Mouse (Mus musculus): ENCODE data around the gene Tle2.

The Tle2 gene

DNA sequence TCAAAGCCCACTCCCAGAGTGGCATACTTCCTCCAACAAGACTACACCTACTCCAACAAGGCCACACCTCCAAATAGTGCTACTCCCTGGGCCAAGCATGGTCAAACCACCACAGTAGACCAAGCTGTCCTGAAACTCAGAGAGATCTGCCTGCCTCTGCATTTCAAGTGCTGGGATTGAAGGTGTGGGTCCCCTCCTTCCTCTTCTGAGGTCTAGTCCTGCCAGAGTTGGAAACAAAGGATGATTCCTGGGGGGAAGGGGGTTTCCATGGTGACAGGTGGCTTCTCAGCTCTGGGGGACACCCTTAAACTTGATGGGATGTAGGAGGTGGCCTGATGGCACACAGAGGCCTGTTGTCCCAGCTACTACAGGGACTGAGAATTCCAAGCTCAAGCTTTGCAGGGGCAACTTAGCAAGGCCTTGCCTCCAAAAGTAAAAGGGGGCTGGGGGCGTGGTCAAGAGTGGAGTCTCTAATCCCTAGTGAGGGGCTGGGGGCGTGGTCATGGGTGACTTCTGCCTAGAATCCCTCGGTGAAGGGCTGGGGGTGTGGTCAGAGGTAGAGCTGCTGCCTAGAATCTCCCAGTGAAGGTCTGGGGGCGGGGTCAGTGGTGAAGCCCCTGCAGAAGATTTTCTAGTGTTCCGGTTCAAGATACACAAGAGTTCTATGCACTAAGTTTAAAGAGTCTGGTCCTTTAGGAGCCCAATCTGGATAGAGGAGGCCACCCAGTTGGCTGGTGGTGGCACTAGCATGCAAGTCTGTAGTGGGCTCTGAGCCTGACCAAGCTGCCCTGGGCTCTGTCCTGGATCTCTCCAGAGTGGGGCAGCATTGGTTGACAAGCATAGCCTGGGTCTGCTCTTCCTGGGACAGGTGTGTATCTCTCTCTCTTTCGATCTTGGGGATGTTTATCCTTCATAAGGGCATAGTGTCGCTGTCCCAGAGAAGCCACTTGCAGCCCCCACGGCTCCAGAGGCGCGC is at the start of gene Tle2:
Tle2 (plus strand) TSS at position 481 of the 976 bp plus-strand sequence.
- no peak for DNase-seq

DNA sequence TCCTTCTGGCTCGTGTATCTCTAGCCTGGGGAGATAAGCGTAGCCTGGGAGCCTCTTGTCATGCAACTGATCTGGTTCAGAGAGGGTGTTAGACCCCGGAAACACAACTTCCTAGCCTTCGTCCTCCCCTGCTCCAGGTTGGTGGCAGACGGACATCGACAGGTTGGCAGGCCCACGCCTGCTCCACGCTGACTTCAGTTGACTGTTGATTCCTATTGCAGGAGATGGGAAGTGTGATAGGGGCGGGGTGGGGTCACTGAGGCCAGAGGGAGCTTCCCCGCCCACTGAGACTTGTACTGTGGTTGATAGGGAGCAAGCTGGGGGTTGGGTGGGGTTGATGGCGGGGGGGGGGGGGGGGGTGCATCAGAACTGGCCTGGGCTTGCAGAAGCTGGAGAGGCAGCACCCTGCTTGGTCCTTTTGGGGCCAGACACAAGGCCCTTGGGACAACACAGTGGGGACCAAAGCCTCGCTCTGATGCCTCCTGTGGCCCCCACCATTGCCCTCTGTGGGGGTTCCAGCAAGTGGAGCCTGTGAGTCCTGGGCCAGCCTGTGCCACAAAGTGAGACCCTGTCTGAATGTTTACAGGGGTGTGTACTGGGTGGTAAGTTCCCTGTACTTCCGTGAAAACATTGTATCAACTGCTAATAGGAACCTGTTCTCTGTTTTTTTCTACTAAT is 49.2 kb upstream of the Tle2 start:
- DNase-seq, result no peak

- DNase-seq, result no peak
Observed at GRCm38 (mm10) chr10:81526779-81527178, 47.6 kb upstream of the Tle2 start.

GRCm38 (mm10) chr10:81534826-81535225 is 39.5 kb upstream of the Tle2 start:
- no peak for DNase-seq

DNA sequence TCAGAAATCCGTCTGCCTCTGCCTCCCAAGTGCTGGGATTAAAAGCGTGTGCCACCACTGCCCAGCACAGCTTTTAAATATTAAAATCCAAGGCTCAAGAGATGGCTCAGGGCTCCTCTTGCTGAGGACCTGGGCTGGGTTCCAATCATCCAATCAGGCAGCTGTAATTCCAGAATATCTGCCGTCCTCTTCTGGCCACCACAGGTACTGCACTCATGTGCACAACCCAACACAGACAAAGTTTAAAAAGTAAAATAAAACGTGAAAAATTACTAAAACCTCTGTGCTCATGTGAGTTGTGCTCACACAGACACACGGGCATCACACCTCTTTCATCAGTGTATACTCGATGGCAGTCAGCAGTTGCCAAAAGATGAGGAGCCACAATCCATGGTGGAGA is 37.6 kb upstream of the Tle2 start:
- no peak for DNase-seq

DNA sequence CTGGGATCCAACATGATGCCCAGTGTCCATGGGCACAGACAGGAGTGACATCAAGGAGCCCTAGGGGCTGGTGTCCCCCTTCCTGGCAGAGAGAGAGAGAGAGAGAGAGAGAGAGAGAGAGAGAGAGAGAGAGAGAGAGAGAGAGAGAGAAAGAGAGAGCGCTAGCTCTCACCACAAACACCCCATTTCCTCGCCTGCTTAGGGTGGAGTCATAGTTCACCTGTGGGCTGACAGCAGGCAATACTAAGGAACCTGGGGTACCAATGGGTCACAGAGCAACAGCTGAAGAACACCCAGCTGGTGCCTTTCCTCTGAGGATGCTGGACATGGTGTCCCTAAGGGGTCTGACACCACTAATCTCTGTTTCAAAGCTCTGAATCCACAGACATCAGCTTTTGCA is 36.9 kb upstream of the Tle2 start:
- DNase-seq, result no peak

- DNase-seq, result no peak
Observed at GRCm38 (mm10) chr10:81538321-81539048, 35.9 kb upstream of the Tle2 start.

- DNase-seq, result no peak
Observed at GRCm38 (mm10) chr10:81541363-81541762, 33.0 kb upstream of the Tle2 start.

DNA sequence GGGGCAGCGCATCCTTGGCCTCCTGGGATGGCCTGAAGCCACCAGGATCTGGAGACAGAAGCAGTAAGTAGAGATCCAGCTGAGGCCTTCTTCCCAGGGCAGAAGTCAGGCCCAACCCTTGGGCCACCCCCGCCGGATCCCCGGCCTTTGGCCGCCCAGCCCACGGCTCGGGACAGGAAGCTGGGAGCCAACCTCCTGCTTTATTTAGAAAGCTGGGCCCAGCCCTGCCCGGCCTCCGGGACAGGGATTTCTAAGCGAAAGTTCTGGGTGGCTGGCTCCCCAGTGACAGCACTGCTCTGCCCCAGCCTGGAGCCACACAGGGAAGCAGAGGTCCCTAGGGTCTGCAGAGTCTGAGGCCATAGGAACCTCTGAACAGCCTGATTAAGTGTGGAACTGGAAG is 32.6 kb upstream of the Tle2 start:
- no peak for DNase-seq

DNA sequence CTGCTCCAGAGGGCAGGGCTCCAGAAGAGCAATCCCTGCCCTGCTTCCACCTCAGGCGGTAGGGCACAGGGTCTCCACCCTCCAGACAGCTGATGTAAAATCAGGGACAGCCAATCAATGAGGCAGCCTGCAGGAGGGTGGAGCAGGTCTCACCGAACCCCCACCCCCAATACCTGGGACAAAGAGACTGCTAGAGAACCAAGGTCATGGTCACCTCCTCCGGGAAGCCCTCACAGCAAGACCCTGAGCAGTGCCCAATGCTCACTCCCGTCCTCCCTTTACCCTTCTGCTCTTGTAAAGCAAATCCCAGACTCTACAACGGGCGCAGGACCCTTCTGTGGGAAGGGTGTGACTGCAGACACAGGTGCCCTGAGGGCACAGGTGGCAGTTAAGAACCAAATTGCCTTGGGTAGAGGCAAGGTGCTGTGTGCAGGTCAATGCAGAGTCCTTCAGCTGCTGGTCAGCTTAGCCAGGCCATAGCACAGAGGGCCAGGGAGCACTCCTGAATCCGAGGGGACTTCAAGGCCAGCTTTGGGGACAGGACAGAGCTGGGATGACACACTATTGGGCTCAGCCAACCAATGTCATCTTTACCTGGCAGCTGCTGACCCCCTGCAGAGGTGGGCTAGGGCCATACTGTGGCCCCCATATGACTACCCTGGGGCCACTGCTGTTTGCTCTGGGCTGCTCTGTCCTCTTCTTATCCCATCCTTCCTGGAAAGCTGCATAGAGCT is 31.5 kb upstream of the Tle2 start:
- DNase-seq, result no peak

GRCm38 (mm10) chr10:81543633-81544032 is 30.7 kb upstream of the Tle2 start:
- DNase-seq, result no peak

DNA sequence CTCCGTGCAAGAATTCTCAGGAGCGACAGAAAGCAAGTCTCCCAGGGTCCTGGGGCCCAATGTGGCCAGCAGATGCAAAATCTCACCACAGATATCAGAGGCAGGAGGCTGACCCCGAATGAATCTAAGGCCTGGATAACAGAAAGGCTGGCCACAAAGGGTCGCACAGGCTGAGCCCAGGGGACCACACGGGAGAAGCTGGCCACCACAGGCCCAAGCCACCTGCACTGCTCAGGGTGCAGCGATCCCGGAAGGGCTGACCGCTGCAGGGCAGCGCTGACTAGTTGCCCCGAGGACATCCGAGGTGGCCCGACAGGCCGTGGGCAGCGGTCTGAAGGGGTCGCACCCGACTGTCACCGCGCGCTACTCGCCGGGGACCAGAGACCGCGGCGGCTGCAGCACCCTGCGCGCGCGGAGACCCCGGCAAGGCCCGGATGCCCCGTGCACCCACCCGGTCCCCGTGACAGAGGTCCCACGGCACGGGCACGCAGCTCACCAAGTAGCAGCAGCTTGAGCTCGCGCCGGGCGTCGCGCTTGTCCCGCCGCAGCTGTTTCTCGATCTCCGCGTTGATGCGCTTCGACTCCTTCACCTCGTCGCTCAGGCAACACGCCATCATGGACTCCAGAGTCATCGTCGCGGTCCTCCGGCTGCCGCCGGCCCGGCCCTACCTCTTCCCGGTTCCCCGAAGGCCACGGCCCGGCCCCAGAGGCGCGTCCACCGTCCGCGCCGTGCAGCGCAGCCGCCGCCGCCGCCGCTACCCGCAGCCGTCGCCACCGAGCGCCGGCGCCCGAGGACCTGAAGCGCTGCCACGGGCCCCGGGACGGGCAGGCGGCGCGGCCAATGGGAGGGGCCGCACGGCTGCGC is 29.8 kb upstream of the Tle2 start:
- no peak for DNase-seq

DNA sequence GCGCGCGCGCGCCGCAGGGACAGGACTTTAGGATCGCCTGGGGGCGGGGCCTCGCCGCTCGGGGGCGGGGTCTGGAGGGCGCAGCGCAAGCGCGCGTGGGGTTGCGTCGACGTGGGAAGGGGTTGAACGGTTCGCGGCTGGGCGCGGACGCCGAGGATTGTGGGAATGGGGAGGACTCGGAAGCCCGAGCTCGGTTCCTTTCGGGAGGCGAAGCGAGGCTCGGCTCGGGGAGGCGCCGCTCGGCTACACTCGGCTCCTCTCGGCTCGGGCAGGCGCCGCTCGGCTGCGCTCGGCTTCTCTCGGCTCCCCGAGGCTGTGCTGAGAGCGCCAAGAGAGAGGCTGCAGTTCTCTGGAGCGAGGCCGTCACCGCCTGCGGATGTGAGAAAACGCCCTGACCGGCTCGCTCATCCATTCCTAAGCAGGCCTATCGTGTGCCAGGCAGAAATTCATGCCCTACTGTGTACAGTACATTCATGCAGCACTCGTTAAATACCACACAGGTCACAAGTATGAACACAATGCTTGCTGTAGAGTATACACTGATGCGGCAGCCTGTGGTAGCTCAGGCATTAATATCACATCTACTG is 29.1 kb upstream of the Tle2 start, which contains the start of gene Gna11:
Gna11 (minus strand) TSS at position 30 of the 587 bp plus-strand sequence.
- peak; percentile 99 for DNase-seq

DNA sequence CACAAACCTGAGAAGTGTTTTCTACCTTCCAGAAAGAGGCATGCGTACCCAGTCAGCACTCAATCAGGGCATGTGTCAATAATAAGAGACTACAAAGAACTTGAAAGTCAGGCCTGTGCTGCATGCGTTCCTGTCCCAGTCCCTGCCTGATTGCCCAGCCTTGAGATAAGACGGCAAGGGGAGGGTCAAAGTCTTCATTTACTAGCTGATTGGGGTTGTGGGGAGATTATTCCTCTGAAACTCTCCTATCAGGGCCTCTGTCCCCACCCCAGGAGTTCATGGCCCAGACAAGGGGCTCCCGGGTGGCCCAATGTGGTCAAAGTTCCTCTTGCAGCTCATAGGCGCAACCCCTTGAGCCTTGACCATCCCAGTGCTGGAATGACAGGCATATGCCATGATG is 28.0 kb upstream of the Tle2 start:
- DNase-seq, result no peak

DNA sequence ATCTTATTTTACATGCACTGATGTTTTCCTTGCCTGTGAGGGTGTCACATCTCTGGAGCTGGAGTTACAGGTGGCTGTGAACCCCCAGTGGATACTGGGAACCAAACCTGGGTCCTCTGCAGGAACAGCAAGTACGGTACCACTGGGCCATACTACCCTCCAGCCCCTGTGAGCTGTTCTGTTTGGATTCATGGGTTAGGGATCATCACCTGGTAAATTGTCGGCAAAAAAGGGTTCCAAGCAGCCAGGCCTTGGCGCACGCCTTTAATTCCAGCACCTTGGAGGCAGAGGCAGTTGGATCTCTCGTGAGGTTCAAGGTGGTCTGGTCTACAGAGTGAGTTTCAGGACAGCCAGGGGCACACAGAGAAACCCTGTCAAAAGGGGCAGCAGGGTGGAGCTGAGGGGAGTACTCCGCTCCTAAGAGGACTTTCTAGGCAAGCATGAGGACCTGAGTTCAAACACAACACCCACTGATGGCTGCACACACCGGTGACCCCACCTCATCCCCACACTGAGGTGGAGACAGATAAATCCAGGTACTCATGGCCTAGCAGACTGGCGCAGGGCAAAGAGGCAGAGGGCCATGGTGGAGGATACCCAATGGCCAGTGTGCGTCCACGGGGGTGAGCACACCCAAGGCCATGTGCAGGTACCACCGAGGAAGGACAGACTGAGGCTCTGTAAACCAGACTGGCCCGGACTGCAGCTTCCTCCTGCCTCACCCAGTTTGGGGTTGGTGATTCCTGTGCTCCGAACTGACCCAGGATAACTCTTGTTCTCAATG is 27.4 kb upstream of the Tle2 start:
- DNase-seq, result no peak

- DNase-seq, result no peak
Observed at GRCm38 (mm10) chr10:81548944-81549343, 25.4 kb upstream of the Tle2 start.

- DNase-seq, result no peak
Observed at GRCm38 (mm10) chr10:81550257-81550656, 24.1 kb upstream of the Tle2 start.

GRCm38 (mm10) chr10:81551597-81552102 is 22.7 kb upstream of the Tle2 start:
- DNase-seq, result peak; percentile 90

DNA sequence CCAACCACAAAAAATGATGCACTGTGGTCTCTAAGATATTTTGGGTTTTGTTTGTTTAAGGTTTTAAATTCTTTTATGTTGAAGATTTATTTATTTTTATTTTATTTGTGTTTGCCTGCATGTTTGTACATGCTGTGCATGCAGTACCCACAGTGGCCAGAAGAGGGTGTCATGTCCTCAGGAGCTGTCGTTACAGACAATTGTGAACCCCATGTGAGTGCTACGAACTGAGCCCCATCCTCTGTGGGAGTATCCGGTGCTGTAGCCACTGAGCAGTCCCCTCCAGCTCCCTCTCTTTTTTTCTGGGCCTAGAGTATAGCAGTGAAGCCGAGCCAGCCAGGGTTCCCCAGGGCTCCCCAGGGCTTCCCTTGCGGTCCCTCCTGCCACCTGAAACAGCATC is 21.1 kb upstream of the Tle2 start:
- DNase-seq, result no peak
